Mouse (Mus musculus): Measurements from ENCODE around the gene Mllt11.

GRCm38 (mm10) chr3:95200132-95200531 lies 31.8 kb downstream of the Mllt11 start:
- no peak for TF ChIP-seq CTCF (IDR thresholded peaks at IDR 0.05; ENCODE audit: control insufficient read depth, insufficient read depth, low read length)
- TF ChIP-seq POLR2A (IDR thresholded peaks at IDR 0.05; ENCODE audit: borderline replicate concordance, control insufficient read depth, low read depth, low read length): no peak
